Mouse (Mus musculus) CH12.LX (cell line): Measurements from ENCODE around the gene Atg101. TPM values are rescaled to one million over a fixed set of nuclear protein-coding genes. Genes with fewer than 3 reads are reported as not detected.

Experiments
- DNase-seq: peaks from one replicate; pipeline ENCODE4 v3.0.0-alpha.2; 2013; ENCODE audit errors: extremely low read depth
- H3K27ac ChIP-seq: 2 replicates; pipeline ENCODE4 v1.5.1; 2012; ENCODE audit warnings: low read depth, mild to moderate bottlenecking, control low read depth, moderate library complexity; ENCODE audit not compliant: insufficient read depth
- H3K27me3 ChIP-seq: replicated peaks from 2 replicates; pipeline ENCODE3; 2012; ENCODE audit warnings: inconsistent platforms
- H3K36me3 ChIP-seq, 2 experiments: replicated peaks in 1 of 2; 2 replicates each; pipeline versions ENCODE3 to v1.6.1; 2012; ENCODE audit warnings: inconsistent platforms in 1 of 2, low read length in 1 of 2, mild to moderate bottlenecking in 1 of 2, mixed read lengths in 1 of 2, moderate library complexity in 1 of 2; ENCODE audit not compliant: control insufficient read depth in 1 of 2, insufficient read depth in 1 of 2
- H3K4me1 ChIP-seq, 2 experiments: 2 replicates each; pipeline ENCODE4 v1.6.1; 2012; ENCODE audit warnings: inconsistent platforms in 1 of 2, moderate library complexity in 1 of 2; ENCODE audit not compliant: insufficient read depth in 2 of 2, control insufficient read depth in 1 of 2
- H3K4me2 ChIP-seq: 2 replicates; pipeline ENCODE4 v1.6.1; 2012; ENCODE audit warnings: low read depth, mild to moderate bottlenecking, control low read depth; ENCODE audit not compliant: poor library complexity, insufficient read depth, severe bottlenecking
- H3K4me3 ChIP-seq, 3 experiments: fragments of 150-350 bp in 1 of 3; sonication (generic) in 1 of 3; replicated peaks in 1 of 3; 2 replicates each; pipeline versions ENCODE3 to v1.5.1; 2011 to 2012; ENCODE audit warnings: low read depth in 2 of 3, low read length in 2 of 3, mild to moderate bottlenecking in 2 of 3, moderate library complexity in 2 of 3, control low read depth in 1 of 3, improper control_type of control experiment in 1 of 3, inconsistent platforms in 1 of 3, mixed read lengths in 1 of 3; ENCODE audit not compliant: poor library complexity in 1 of 3
- H3K79me2 ChIP-seq: replicated peaks from 2 replicates; pipeline ENCODE4 v1.6.1; 2012; ENCODE audit warnings: mild to moderate bottlenecking, moderate library complexity; ENCODE audit not compliant: control insufficient read depth, poor library complexity, insufficient read depth, severe bottlenecking; ENCODE audit errors: extremely low read depth
- H3K9ac ChIP-seq: 2 replicates; pipeline ENCODE4 v1.6.1; 2012; ENCODE audit warnings: low read depth, mild to moderate bottlenecking, control low read depth, moderate library complexity; ENCODE audit not compliant: insufficient read depth
- H3K9me3 ChIP-seq: replicated peaks from 2 replicates; pipeline ENCODE3; 2012; ENCODE audit warnings: low read length, inconsistent platforms, mixed read lengths
- BHLHE40 ChIP-seq: IDR thresholded peaks from 2 replicates; pipeline ENCODE4 v1.6.1; 2011; ENCODE audit warnings: mild to moderate bottlenecking, low read depth, low read length, improper control_type of control experiment
- CHD1 ChIP-seq: IDR thresholded peaks from 2 replicates; pipeline ENCODE4 v1.6.1; 2012; ENCODE audit warnings: low read depth, low read length, improper control_type of control experiment, inconsistent platforms
- CHD2 ChIP-seq: IDR thresholded peaks from 2 replicates; pipeline ENCODE4 v1.6.1; 2011; ENCODE audit warnings: low read length, improper control_type of control experiment
- E2F4 ChIP-seq: IDR thresholded peaks from 2 replicates; pipeline ENCODE4 v1.6.1; 2011; ENCODE audit warnings: low read depth, low read length, improper control_type of control experiment; ENCODE audit not compliant: insufficient replicate concordance
- ELF1 ChIP-seq: IDR thresholded peaks from 2 replicates; pipeline ENCODE4 v1.6.1; 2014; ENCODE audit warnings: low read depth, mild to moderate bottlenecking, inconsistent platforms, low read length, improper control_type of control experiment
- EP300 ChIP-seq: IDR thresholded peaks from 2 replicates; pipeline ENCODE4 v1.6.1; 2011; ENCODE audit warnings: low read length, improper control_type of control experiment
- IRF4 ChIP-seq: IDR thresholded peaks from 2 replicates; pipeline ENCODE4 v1.6.1; 2014; ENCODE audit warnings: low read depth, mild to moderate bottlenecking, inconsistent platforms, low read length, improper control_type of control experiment
- JUND ChIP-seq: conservative IDR thresholded peaks from 2 replicates; pipeline ENCODE4 v1.6.1; 2011; ENCODE audit warnings: low read depth, low read length, improper control_type of control experiment
- KAT2A ChIP-seq: IDR thresholded peaks from 2 replicates; pipeline ENCODE4 v1.6.1; 2012; ENCODE audit warnings: low read length, improper control_type of control experiment, inconsistent platforms; ENCODE audit not compliant: insufficient replicate concordance
- MAFK ChIP-seq: IDR thresholded peaks from 2 replicates; pipeline ENCODE4 v1.6.1; 2011; ENCODE audit warnings: low read length, improper control_type of control experiment; ENCODE audit not compliant: insufficient replicate concordance
- MAX ChIP-seq: IDR thresholded peaks from 2 replicates; pipeline ENCODE4 v1.6.1; 2011; ENCODE audit warnings: low read length, improper control_type of control experiment
- MAZ ChIP-seq: IDR thresholded peaks from 2 replicates; pipeline ENCODE4 v1.6.1; 2012; ENCODE audit warnings: low read depth, mild to moderate bottlenecking, inconsistent platforms, low read length, improper control_type of control experiment, moderate library complexity
- MEF2A ChIP-seq: IDR thresholded peaks from 2 replicates; pipeline ENCODE4 v1.6.1; 2014; ENCODE audit warnings: low read depth, mild to moderate bottlenecking, inconsistent platforms, low read length, improper control_type of control experiment, borderline replicate concordance
- NELFE ChIP-seq: IDR thresholded peaks from 2 replicates; pipeline ENCODE4 v1.6.1; 2011; ENCODE audit warnings: low read depth, low read length, improper control_type of control experiment
- PAX5 ChIP-seq: IDR thresholded peaks from 2 replicates; pipeline ENCODE4 v1.6.1; 2012; ENCODE audit warnings: low read length, inconsistent platforms, mixed read lengths
- RCOR1 ChIP-seq: conservative IDR thresholded peaks from 2 replicates; pipeline ENCODE4 v1.6.1; 2012; ENCODE audit warnings: low read depth, mild to moderate bottlenecking, inconsistent platforms, low read length, improper control_type of control experiment
- SIN3A ChIP-seq: IDR thresholded peaks from 2 replicates; pipeline ENCODE4 v1.6.1; 2012; ENCODE audit warnings: low read length, improper control_type of control experiment, inconsistent platforms
- SMC3 ChIP-seq: IDR thresholded peaks from 2 replicates; pipeline ENCODE4 v1.6.1; 2011; ENCODE audit warnings: low read depth, low read length, improper control_type of control experiment
- TCF12 ChIP-seq: IDR thresholded peaks from 2 replicates; pipeline ENCODE4 v1.6.1; 2014; ENCODE audit warnings: low read depth, mild to moderate bottlenecking, inconsistent platforms, low read length, improper control_type of control experiment
- UBTF ChIP-seq: IDR thresholded peaks from 2 replicates; pipeline ENCODE4 v1.6.1; 2012; ENCODE audit warnings: low read depth, mild to moderate bottlenecking, inconsistent platforms, low read length, improper control_type of control experiment, moderate library complexity
- USF1 ChIP-seq: IDR thresholded peaks from 2 replicates; pipeline ENCODE4 v1.6.1; 2014; ENCODE audit warnings: low read depth, mild to moderate bottlenecking, inconsistent platforms, low read length, improper control_type of control experiment
- ZNF384 ChIP-seq: IDR thresholded peaks from 2 replicates; pipeline ENCODE4 v1.6.1; 2012; ENCODE audit warnings: low read depth, low read length, improper control_type of control experiment, inconsistent platforms
- dilution Hi-C: fragments of 300-500 bp; cut with MboI; formaldehyde crosslinking; loops from 2 replicates; pipeline ENCODE4 v1.14.3; 2020; ENCODE audit warnings: low sequenced_read_pairs; ENCODE audit not compliant: extremely low pct_unique_long_range_greater_than_20kb, extremely low pct_ligation_motif_present
- in situ Hi-C: fragments of 300-500 bp; cut with MboI; formaldehyde crosslinking; loops from 3 replicates; pipeline ENCODE4 v1.14.3; 2019; ENCODE audit warnings: low sequenced_read_pairs, low pct_ligation_motif_present, low pct_unique_long_range_greater_than_20kb, mixed read lengths
- polyA plus RNA-seq: library from polyadenylated mRNA; unstranded; fragments of >175 nt; gene quantifications from 2 replicates; pipeline ENCODE4 v1.2.1, GENCODE M21; 2012; ENCODE audit warnings: low read depth; ENCODE audit not compliant: insufficient read length
- total RNA-seq, 2 experiments: library from RNA; depleted of rRNA; stranded (reverse); fragments of 300-350 nt in 1 of 2; fragments of >200 nt in 1 of 2; gene quantifications; 2 replicates each; pipeline ENCODE4 v1.2.3; 2012 to 2014

Gene Atg101
- total and polyA plus RNA-seq, 3 experiments: 49.1 to 61.3 (median 58.8) TPM

- no peaks in the 10 kb centered on the region for H3K36me3 ChIP-seq
- dilution Hi-C loops: no loop called here
Observed at GRCm38 (mm10) chr15:101248029-101248710, 35.9 kb upstream of the Atg101 start.

GRCm38 (mm10) chr15:101250220-101250800 is 33.8 kb upstream of the Atg101 start:
- dilution Hi-C loops: no loop called here
- H3K36me3 ChIP-seq: no peaks in the 10 kb centered on the region
- no peak for TF ChIP-seq CHD1
- no peak for TF ChIP-seq UBTF
- TF ChIP-seq NELFE: no peak
- TF ChIP-seq MEF2A: no peak
- in situ Hi-C loops: no loop called here
- H3K4me2 ChIP-seq: no peak overlapping the region
- no peak for DNase-seq
- H3K4me3 ChIP-seq: no peak overlapping the region
- no peak overlapping the region for H3K9ac ChIP-seq
- peaks cover 45% of the 10 kb centered on the region for H3K27me3 ChIP-seq
- H3K9me3 ChIP-seq: peaks cover 41% of the 10 kb centered on the region
- H3K79me2 ChIP-seq: no peaks in the 10 kb centered on the region
- peaks cover 9 to 51% of the 10 kb centered on the region in 2 experiments for H3K4me1 ChIP-seq
- H3K27ac ChIP-seq: no peak overlapping the region

More at GRCm38 (mm10) chr15:101248029-101248710, 35.9 kb upstream of the Atg101 start:
- no peak overlapping the region for H3K27ac ChIP-seq
- H3K9me3 ChIP-seq: peaks cover 39% of the 10 kb centered on the region
- H3K4me3 ChIP-seq: no peak overlapping the region
- H3K79me2 ChIP-seq: no peaks in the 10 kb centered on the region
- no peak overlapping the region for H3K4me2 ChIP-seq
- TF ChIP-seq MAFK: no peak
- TF ChIP-seq CHD2: no peak
- no peak for TF ChIP-seq EP300
- TF ChIP-seq MAX: no peak
- TF ChIP-seq E2F4: no peak
- peaks cover 3 to 34% of the 10 kb centered on the region in 2 experiments for H3K4me1 ChIP-seq
- no peak for DNase-seq
- peaks cover 37% of the 10 kb centered on the region for H3K27me3 ChIP-seq
- in situ Hi-C loops: no loop called here
- H3K9ac ChIP-seq: no peak overlapping the region

- in situ Hi-C loops (no loop called here), dilution Hi-C loops (no loop called here)
Observed at GRCm38 (mm10) chr15:101251930-101252329, 32.1 kb upstream of the Atg101 start.

More at GRCm38 (mm10) chr15:101251930-101252329, 32.1 kb upstream of the Atg101 start:
- H3K27ac ChIP-seq: no peak overlapping the region
- no peak overlapping the region for H3K9ac ChIP-seq
- H3K4me2 ChIP-seq: no peak overlapping the region
- no peaks in the 10 kb centered on the region for H3K36me3 ChIP-seq
- no peak for TF ChIP-seq SIN3A
- no peak for TF ChIP-seq IRF4
- no peak for TF ChIP-seq MAZ
- TF ChIP-seq ZNF384: no peak
- no peak for TF ChIP-seq USF1
- TF ChIP-seq JUND: no peak
- TF ChIP-seq BHLHE40: no peak
- TF ChIP-seq PAX5: no peak
- no peak for TF ChIP-seq MEF2A
- no peak for TF ChIP-seq RCOR1
- TF ChIP-seq KAT2A: no peak
- TF ChIP-seq TCF12: no peak
- no peak for TF ChIP-seq MAFK
- TF ChIP-seq SMC3: no peak
- TF ChIP-seq ELF1: no peak
- no peaks in the 10 kb centered on the region for H3K79me2 ChIP-seq
- H3K9me3 ChIP-seq: peaks cover 41% of the 10 kb centered on the region
- peaks cover 45% of the 10 kb centered on the region for H3K27me3 ChIP-seq
- peaks cover 21 to 56% of the 10 kb centered on the region in 2 experiments for H3K4me1 ChIP-seq
- DNase-seq: no peak
- H3K4me3 ChIP-seq: no peak overlapping the region
